Mouse (Mus musculus): Measurements from ENCODE around the gene Hmgcl.

Gene Hmgcl

DNA sequence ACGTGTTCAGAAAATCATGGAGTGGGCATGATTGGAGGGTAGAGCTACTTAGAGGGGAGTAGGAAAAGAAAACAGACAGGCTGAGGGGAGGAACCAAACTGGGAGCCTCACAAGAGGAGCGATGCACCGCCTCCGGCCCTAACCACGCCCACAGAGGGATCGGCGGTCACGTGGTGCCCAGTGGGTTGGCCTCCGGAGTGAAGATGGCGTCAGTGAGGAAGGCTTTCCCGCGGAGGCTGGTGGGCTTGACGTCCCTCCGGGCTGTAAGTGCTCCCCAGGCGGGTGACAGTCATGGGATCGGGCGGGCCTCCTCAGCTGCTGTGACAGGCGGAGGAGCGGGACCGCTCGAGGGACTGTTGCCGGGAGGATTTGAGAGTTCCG lies at the start of gene Hmgcl:
Gene Hmgcl, plus strand, starts transcription at position 171 of the 381 bp plus-strand sequence.
- WGBS: under 1% methylated on average over 23 of the region's 23 CpGs

DNA sequence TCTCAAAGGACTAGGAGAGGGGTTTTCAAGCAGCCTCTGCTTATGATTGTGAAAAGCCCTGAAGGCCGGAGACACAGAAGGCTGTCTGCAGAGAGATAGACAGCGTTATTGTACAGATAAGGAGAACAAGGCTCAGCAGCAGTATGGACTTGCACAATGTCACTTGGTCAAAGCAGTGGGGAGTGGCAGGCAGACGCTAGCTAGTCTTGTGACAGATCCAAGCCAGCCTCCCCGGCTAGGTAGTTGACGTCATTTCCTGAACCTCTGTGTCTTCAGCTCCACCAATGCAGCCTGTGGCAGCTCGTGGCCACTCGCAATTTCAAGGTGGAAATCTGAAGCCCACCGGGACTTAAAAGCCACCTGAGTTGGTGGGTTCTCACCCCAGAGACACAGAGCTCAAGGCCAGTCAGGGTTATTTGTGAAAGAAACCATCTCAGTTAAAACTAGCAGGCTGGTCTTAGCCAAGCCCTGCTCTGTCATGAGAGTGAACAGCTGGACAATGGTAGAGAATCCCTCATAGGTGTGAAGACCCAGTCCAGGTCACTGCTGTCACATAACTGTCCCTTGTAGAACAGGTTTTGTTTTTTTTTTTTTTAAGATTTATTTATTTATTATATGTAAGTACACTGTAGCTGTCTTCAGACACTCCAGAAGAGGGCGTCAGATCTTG lies 47.7 kb upstream of the Hmgcl start:
- WGBS: 74% methylated on average over 9 of the region's 9 CpGs

DNA sequence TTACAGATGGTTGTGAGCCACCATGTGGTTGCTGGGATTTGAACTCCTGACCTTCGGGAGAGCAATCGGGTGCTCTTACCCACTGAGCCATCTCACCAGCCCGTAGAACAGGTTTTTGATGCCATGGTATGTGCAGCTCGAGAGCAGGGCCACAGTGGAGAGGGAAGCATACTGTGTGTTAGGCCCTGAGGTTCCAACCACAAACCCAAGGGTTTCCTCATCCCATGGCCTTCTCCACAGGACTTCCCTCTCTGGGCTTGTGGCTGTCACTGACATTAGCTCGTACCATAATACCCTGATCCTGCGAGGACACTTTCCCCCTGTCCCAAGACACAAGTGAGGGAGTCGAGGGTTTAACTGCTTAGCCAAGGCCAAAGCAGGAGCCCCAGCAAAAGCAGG lies 47.2 kb upstream of the Hmgcl start:
- WGBS: 89% methylated on average over 7 of the region's 7 CpGs

DNA sequence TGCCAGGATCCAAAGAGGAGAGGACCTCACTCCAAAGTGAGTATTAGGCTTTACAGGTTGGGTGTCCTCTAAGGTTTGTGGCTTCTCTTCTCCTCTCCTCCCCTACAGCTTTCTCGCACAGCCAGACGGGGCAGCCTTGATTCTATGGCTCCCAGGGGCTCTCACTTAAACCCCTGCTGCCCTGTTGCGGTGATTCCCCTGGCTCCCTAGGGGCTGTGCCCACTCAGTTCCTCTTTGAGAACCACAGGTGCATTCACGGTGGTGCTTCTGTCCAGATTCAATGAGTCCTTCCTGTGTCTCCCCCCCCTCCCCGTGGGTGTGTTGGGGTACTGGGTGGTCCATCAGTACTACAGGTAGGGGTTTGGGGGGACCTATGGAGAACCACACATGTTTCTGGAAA lies 46.2 kb upstream of the Hmgcl start:
- 90% methylated on average over 5 of the region's 5 CpGs for WGBS

DNA sequence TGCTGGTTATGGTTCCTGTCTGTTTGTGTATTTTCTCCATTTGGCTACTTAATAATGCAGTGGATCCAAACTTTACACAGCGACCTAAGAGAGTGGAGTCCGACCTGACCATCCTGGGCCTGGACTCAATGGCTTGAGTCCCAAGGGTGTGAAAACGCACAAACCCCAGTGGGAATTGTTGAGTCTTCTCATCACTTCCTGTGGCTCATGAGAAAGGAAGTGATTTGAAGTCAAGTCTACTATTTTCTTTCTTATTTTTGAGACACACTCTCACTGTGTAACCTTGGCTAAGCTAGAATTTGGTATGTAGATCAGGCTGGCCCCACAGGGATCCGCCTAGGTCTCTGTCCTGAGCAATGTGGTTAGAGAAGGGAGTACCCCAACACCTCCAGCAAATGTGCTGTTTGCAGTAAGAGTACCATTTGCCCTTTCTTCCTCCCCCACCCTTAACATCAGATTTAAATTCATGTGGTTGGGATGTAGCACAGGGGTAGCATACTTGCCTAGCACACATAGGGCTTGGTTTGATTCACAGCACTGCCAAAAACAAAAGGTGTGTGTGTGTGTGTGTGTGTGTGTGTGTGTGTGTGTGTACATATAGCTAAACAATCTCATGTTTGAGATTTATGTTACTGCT lies 43.5 kb upstream of the Hmgcl start:
- WGBS: 95% methylated on average over 4 of the region's 4 CpGs

DNA sequence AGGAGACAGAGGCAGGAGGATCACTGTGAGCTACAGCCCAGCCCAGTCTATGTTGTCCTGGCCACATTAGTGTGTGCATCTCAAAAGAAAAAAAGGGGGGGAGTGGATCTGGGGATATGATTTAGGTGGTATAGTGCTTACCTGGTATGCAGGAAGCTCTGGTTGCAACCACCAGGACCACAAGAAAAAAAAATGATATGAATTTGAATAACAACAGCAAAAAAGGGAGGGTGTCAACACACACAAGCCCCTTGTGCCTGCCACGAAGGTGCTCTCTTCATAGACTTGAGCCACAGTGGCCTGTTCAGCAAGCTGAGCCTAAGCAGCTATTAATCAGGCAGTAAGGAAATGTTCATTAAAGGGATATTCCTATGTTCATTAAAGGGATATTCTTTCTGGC lies 41.4 kb upstream of the Hmgcl start:
- 75% methylated on average over 1 of the region's 1 CpGs for WGBS

DNA sequence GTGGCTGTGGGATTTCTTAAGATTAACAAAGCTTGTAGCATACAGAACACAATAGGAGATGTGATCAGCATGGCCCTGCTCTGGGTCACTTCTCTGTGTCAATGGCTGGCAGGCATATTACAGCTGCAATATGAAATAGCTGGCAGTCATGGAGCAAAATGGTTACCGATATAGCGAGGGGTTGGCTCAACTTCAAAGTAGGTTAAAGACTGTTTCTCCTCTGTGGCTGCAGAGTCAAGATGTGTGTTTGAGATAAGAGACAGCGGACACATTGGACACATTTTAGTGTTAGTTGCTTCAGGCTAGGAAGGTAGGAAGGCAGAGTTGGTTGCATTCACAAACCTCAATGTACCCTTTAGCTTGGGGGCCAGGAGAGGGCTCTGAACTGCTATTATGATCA lies 39.6 kb upstream of the Hmgcl start:
- 84% methylated on average over 3 of the region's 3 CpGs for WGBS

DNA sequence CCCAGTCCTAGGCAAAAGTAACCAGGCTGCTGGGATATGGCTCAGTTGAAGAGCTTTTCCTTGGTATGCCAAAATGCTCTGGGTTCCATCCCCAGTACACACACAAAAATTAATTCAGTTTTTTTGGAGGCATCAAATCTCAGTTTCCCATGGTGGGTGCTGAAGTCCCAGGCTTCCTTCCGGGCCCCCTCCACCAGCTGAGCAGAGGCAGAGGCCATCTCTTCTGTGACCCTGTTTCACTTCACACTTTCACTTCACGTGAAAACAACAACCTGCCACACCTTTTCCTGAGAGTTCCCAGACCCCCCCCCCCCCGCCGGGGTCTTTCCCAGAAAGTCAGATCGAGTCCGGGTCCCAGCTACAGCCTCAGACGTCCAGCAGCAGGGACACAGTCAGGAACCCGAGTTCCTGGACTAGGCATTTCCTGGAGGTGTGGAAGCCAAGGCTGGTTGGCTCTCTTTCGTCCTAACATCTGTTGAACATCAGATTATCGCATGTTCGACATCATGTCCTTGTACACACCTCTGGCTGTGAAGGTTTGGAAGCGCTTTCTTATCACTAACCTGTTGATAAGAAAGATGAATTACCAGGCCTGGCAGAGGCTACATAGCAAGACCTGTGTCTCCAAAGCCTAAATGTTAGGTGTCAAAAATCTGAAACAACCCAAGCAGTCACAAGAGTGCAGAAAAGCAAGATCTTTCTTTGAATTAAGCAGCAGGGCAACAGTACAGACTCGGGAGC lies 36.8 kb upstream of the Hmgcl start:
- WGBS: 75% methylated on average over 13 of the region's 13 CpGs

DNA sequence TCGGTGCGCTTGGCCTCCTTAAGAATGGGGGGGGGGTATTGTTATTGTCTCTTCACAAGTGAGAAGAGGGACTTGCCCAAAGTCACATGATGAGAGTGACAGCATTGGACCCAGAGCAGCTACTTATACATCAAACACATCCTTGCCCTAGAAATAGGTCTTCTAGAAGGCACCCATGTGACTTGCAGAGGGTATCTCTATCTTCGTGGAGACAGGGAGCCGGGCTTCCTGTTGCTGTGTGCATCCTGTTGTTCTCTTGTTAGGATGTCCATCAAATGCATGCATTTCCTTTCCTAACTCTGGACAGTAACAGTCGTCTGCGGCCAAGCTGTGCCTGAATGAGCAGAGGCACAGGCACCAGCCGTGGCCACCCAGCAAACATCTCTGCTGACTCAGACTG lies 34.7 kb upstream of the Hmgcl start:
- WGBS: 68% methylated on average over 7 of the region's 7 CpGs

DNA sequence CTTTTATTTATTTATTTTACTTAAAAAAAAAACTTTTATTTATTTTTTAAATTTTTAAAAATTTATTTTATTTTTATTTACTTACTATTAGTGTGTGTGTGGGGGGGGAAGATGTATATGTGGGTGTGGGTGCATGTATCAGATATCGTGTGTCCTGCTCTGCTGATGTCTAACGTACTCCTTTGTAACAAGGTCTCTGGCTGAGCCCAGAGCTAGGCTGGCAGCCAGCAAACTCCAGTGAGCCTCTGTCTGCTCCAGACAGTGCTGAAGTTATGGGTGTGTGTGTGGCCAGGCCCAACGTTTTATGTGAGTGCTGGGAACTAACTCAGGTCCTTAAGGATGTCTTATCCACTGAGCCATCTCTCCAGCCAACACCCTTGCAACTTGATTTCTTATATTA lies 34.1 kb upstream of the Hmgcl start:
- WGBS: 49% methylated on average over 3 of the region's 3 CpGs

DNA sequence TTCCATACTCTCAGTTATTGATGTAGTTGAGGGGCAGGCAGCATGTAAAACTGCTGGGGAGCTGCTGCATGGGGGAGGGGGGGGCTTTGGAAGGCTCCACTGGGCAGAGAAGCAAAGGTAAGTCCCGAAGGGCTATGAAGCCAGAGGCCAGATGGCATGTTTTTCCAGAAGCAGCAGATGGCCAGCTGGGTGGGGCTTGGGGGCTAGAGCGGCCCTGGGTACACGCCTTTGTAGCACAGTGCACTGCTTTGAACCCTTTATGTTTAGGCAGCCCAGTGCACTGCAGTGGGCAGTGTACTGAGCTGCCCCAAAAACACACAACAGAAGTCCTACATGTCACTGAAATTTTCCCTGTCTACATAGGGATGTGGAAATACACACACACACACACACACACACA lies 33.4 kb upstream of the Hmgcl start:
- WGBS: 59% methylated on average over 3 of the region's 3 CpGs

DNA sequence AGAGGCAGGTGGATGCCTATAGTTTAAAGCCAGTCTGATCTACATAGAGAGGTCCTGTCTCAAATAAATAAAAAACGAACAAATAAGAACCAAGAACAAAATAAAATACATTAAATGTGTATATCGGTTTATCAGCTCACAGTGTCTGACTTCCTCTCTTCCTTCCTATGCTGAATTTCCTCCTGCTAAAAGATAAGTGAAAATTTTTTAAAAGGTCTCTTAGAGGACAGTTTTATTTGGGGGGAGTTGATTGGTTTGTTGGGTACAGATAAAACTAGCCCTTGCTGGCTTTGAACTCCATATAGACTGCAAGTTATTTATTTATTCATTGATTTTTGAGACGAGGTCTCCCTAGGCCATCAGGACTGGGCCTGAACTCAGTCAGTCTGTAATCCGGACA lies 32.8 kb upstream of the Hmgcl start:
- 78% methylated on average over 4 of the region's 4 CpGs for WGBS

DNA sequence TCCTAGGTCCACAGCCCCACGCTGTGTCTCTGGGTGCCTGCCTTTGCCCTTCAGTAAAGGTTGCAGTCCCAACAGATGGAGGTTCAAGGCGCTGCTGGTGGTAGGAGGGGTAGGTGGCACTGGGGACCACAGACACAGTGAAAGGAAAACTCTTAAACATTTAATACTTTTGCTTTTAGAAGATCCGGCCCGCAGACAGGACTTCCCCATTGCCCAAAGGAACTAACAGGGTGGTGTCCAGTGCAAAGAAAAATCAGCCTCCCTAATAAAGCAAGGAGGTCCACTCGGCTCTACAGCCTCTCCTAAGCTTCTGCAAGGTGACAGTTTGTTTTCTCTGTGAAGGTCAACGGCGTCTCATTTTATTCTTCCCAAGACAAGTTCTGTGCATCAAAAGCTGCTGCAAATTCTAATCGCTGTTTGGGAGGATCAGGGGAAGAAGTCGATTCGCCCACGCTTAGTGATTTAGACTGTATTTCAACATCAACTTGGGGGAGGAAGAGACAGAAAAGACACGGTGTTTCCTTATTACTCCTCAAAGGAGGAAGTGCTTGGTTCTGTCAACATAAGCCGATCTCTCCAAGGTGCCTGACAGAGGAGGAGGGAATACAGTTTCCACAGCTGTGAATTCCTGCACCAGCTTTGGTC lies 27.5 kb upstream of the Hmgcl start:
- WGBS: 80% methylated on average over 13 of the region's 13 CpGs

DNA sequence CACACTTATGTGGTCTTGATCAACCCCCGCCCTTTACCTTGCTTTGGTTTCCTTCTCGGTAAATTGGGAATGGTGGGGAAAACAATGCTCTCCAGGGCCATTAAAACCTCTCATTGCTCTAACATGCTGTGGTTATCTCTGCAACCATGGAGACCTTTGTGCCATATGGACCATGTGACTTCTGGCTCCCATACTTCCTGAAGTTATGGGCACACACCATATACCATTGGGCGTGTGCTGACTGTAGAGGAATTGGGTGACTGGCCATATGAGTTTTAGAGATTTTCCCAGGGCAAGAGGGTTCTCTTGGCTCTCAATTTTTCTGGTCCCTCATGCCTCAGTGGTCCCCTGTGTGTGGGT lies 27.0 kb upstream of the Hmgcl start:
- 90% methylated on average over 3 of the region's 3 CpGs for WGBS

DNA sequence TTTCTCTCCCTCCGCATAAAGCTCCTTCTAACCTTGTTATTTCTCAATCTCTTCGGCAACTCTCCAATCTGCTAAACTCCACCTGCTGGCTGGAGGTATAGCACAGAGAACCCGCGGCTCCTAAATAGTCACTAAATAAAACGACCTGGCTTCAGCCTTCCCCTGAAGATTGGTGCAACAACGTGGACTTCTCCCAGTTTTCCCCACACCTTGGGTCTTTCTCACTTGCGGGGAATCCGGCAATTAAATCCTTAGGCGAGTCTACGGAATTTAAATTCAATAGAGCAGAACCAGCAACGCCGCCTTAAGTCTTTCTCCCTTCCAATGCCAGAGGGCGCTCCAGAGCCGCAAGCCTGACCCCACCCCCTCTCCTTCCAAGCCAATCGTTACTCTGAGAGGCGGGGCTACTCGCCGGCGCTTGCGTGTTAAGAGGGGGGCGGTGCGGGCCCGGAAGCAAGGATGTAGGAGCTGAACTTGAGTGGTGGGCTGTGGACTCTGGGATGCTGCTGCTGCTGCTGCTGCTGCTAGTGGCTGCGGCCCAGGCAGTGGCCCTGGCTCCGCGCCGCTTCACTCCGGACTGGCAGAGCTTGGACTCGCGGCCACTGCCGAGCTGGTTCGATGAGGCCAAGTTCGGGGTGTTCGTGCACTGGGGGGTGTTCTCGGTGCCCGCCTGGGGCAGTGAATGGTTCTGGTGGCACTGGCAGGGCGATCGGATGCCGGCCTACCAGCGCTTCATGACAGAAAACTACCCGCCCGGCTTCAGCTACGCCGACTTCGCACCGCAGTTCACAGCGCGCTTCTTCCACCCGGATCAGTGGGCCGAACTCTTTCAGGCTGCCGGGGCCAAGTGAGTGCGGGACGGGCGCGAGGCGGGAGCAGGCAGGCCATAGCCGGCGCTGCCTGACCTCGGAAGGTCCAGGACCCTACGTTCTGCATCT lies 25.7 kb upstream of the Hmgcl start, which contains the start of gene Fuca1:
Gene Fuca1, plus strand, starts transcription at position 432 of the 938 bp plus-strand sequence.
- under 1% methylated on average over 60 of the region's 60 CpGs for WGBS

DNA sequence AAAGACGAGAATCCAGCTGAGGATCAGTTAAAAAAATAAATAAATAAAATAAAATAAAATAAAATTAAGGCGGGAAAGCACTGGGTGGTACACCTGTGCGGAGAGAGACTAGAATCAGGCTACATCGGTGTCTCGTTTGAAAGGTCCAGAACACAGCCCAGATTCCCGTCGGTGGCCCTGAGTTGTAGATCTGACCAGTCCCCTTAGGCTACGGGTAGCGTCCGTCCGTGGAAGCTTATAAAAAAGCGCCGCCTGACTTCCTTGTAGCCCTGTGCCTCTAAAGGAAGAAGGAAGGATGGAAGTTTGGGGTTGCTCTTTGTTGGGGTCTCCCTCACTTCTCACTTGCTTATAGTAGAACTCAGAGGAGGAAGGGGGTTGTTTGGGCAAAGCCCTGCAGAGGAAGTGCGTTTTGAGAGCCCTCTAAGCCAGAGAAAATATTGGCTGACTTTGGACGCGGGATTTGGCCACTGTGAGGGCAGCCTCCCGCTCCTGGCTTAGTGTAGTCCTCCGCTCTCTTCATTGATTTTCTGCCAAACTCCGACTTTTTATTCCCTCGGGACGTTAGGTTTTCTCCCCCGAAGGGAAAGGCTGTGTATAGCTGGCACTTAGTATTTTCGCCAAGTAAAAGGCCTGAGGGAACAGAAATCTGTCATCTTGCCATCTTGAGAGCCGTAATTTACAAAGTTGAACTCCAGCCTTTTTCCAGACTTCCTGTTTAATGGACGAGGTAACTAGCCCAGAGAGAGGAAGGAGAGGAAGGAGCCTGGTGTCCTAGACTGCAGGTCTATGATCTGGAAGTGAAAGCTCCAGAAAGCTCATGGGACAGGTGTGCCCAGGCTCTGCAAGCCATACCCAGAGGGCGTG lies 24.8 kb upstream of the Hmgcl start:
- 7% methylated on average over 26 of the region's 26 CpGs for WGBS

DNA sequence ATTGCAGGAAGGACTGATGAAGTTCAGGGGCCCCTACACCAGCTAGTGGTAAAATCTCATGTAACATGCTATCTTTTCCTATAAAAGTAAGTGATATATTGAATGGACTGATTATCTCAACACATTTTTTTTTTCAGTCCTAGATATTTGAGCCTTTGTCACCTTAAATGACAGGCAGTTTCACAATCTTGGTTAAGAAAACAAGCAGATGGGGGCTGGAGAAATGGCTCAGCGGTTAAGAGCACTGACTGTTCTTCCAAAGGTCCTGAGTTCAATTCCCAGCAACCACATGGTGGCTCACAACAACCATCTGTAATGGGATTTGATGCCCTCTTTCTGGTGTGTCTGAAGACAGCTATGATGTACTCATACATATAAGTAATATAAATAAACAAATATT lies 24.1 kb upstream of the Hmgcl start:
- 98% methylated on average over 1 of the region's 1 CpGs for WGBS

DNA sequence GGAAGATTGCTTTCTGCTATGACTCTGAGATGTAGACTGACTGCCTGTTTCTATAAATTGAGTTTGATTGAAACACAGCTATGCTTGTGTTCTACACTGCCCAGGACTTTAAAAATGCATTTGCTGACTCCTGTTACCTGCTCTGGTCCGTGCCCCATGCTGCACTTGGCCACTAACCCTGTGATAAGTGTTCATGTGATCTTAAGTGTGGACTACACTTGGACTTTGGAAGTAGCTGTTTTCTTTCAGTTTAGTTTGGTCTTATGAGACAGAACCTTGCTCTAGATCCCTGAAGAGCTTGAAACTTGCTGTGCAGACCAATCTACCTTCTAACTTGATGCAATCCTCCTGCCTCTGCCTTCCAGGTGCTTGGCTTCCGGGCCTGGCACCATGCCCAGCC lies 21.8 kb upstream of the Hmgcl start:
- 91% methylated on average over 2 of the region's 2 CpGs for WGBS

DNA sequence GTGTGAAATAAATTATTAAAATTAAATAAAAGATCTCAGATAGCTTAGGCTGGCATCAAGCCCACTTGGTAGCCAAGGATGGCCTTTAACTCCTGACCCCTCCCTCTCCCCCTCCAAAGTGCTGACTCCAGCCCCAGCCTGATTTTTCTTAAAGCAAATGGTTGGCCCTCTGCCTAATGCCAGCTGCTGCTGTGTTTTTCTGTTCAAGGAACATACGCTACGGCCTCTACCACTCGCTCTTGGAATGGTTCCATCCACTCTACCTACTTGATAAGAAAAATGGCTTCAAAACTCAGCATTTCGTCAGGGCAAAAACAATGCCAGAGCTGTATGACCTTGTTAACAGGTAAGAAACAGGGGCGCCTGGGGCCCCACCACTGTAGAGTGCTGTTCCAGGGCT lies 20.9 kb upstream of the Hmgcl start:
- 82% methylated on average over 5 of the region's 5 CpGs for WGBS

DNA sequence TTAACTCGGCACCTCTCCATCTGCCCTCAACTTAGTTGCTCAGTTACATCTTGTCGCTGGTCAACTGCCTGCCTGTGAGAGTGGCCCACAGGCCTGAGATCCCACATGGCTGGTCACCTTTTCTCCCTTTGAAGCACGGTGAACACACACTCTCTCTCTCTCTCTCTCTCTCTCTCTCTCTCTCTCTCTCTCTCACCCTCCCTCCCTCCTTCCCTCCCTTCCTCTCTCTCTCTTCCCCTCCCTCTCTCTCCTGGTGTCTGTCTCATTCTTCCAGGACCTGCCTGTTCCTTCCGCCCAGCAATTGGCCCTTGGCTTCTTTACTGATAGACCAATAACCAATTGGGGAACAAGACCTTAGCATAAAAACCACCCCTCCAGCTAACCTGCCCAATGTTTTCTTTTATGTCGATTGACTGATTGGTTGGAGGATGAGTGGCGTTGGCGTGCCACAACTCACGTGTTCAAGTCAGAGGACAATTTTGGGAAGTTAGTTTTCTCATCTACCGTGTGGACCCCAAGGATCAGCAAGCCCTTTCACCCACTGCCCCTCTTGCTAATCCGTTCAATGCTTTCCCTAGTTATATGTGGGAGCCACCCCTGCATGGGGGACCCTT lies 19.9 kb upstream of the Hmgcl start:
- 94% methylated on average over 10 of the region's 10 CpGs for WGBS

Data from cerebral cortex, adult 2 months (tissue).